Mouse (Mus musculus): Measurements from ENCODE around the gene Trank1. TPM values are rescaled to one million over a fixed set of nuclear protein-coding genes. Genes with fewer than 3 reads are reported as not detected.

Trank1 gene
- total RNA-seq, 2 experiments from 2014 or later: 0.23 to 0.24 TPM

- intact Hi-C loops (cut with DNase I; ENCODE audit: low total_unique reads): no loop called here
- DNase-seq: no peak
These were observed 15.1 kb upstream of the Trank1 start for GRCm38 (mm10) chr9:111296433-111296832.

- intact Hi-C loops (cut with DNase I; ENCODE audit: low total_unique reads): no loop called here
- DNase-seq: no peak
These were observed 12.9 kb upstream of the Trank1 start for GRCm38 (mm10) chr9:111298606-111299005.

GRCm38 (mm10) chr9:111302196-111302831, 9.2 kb upstream of the Trank1 start:
- intact Hi-C loops (cut with DNase I; ENCODE audit: low total_unique reads): no loop called here
- no peak for DNase-seq

- intact Hi-C loops (cut with DNase I; ENCODE audit: low total_unique reads): no loop called here
- DNase-seq: no peak
These were observed 7.5 kb upstream of the Trank1 start for GRCm38 (mm10) chr9:111304036-111304435.

GRCm38 (mm10) chr9:111306142-111306541, 5.4 kb upstream of the Trank1 start:
- DNase-seq: no peak
- intact Hi-C loops (cut with DNase I; ENCODE audit: low total_unique reads): no loop called here

GRCm38 (mm10) chr9:111311843-111312441, 403 bp downstream of the Trank1 start:
- DNase-seq: no peak
- intact Hi-C loops (cut with DNase I; ENCODE audit: low total_unique reads): no loop called here

- no peak for DNase-seq
- intact Hi-C loops (cut with DNase I; ENCODE audit: low total_unique reads): no loop called here
These were observed 1.1 kb downstream of the Trank1 start for GRCm38 (mm10) chr9:111312442-111313141.

- intact Hi-C loops (cut with DNase I; ENCODE audit: low total_unique reads): no loop called here
- DNase-seq: no peak
These were observed 1.8 kb downstream of the Trank1 start for GRCm38 (mm10) chr9:111313299-111313698.

- intact Hi-C loops (cut with DNase I; ENCODE audit: low total_unique reads): no loop called here
These were observed 2.3 kb downstream of the Trank1 start for GRCm38 (mm10) chr9:111313793-111314192.

GRCm38 (mm10) chr9:111314219-111314618, 2.7 kb downstream of the Trank1 start:
- intact Hi-C loops (cut with DNase I; ENCODE audit: low total_unique reads): no loop called here
- DNase-seq: no peak

More at GRCm38 (mm10) chr9:111313793-111314192, 2.3 kb downstream of the Trank1 start:
- DNase-seq: no peak

- intact Hi-C loops (cut with DNase I; ENCODE audit: low total_unique reads): no loop called here
- DNase-seq: no peak
These were observed 9.4 kb downstream of the Trank1 start for GRCm38 (mm10) chr9:111320912-111321311.

GRCm38 (mm10) chr9:111324881-111325280, 13.3 kb downstream of the Trank1 start:
- no peak for DNase-seq
- intact Hi-C loops (cut with DNase I; ENCODE audit: low total_unique reads): no loop called here

- DNase-seq: no peak
- intact Hi-C loops (cut with DNase I; ENCODE audit: low total_unique reads): no loop called here
These were observed 18.3 kb downstream of the Trank1 start for GRCm38 (mm10) chr9:111329881-111330280.

GRCm38 (mm10) chr9:111333790-111334189, 22.3 kb downstream of the Trank1 start:
- intact Hi-C loops (cut with DNase I; ENCODE audit: low total_unique reads): no loop called here

GRCm38 (mm10) chr9:111334555-111335164, 23.1 kb downstream of the Trank1 start:
- intact Hi-C loops (cut with DNase I; ENCODE audit: low total_unique reads): no loop called here
- no peak for DNase-seq

More at GRCm38 (mm10) chr9:111333790-111334189, 22.3 kb downstream of the Trank1 start:
- no peak for DNase-seq

- intact Hi-C loops (cut with DNase I; ENCODE audit: low total_unique reads): no loop called here
- DNase-seq: no peak
These were observed 39.7 kb downstream of the Trank1 start for GRCm38 (mm10) chr9:111351233-111351632.

- intact Hi-C loops (cut with DNase I; ENCODE audit: low total_unique reads): no loop called here
- no peak for DNase-seq
These were observed 40.1 kb downstream of the Trank1 start for GRCm38 (mm10) chr9:111351641-111352040.

GRCm38 (mm10) chr9:111352646-111353045, 41.1 kb downstream of the Trank1 start:
- intact Hi-C loops (cut with DNase I; ENCODE audit: low total_unique reads): no loop called here
- no peak for DNase-seq

GRCm38 (mm10) chr9:111355041-111355440, 43.5 kb downstream of the Trank1 start:
- no peak for DNase-seq
- intact Hi-C loops (cut with DNase I; ENCODE audit: low total_unique reads): loop anchor here (5.0 kb wide), 1 partner anchor 127 kb away; no protein-coding TSS in a partner anchor

- no peak for DNase-seq
- intact Hi-C loops (cut with DNase I; ENCODE audit: low total_unique reads): loop anchor here (5.0 kb wide), 1 partner anchor 126 kb away; no protein-coding TSS in a partner anchor
These were observed 44.8 kb downstream of the Trank1 start for GRCm38 (mm10) chr9:111356386-111356785.
